Mouse (Mus musculus) G1E (cell line): ENCODE measurements at regions not wholly inside any gene's neighbourhood (a gene's known extent, or its start where the extent isn't known, plus 50 kb on each side); places are given as distances from the start of the nearest gene placed in this dataset.

Experiments used
- CTCF ChIP-seq: IDR thresholded peaks from 2 replicates; pipeline ENCODE4 v1.5.1; 2012; ENCODE audit warnings: low read depth, low read length, inconsistent platforms, mixed read lengths
- GATA1 ChIP-seq: IDR thresholded peaks from 2 replicates; pipeline ENCODE4 v1.6.1; 2012; ENCODE audit warnings: borderline replicate concordance, low read length, inconsistent platforms, mixed read lengths
- GATA2 ChIP-seq: IDR thresholded peaks from 2 replicates; pipeline ENCODE4 v1.6.1; 2012; ENCODE audit warnings: low read depth, low read length, inconsistent platforms, borderline replicate concordance
- POLR2AphosphoS5 ChIP-seq: IDR thresholded peaks from 2 replicates; pipeline ENCODE4 v1.6.1; 2012; ENCODE audit warnings: low read depth, low read length, inconsistent platforms; ENCODE audit not compliant: insufficient replicate concordance
- TAL1 ChIP-seq: conservative IDR thresholded peaks from 2 replicates; pipeline ENCODE4 v1.6.1; 2012; ENCODE audit warnings: low read depth, low read length, inconsistent platforms, mixed read lengths

- TF ChIP-seq CTCF (no peak), GATA1 (no peak), GATA2 (no peak), TAL1 (no peak), POLR2AphosphoS5 (no peak)
Measured at GRCm38 (mm10) chr13:5549747-5550146, 311.5 kb upstream of the Klf6 start.
